Mouse (Mus musculus) midbrain, embryonic 14.5 days (tissue): Measurements from ENCODE around the gene Snx20. TPM values are rescaled to one million over a fixed set of nuclear protein-coding genes. Genes with fewer than 3 reads are reported as not detected.
A peak's percentile ranks its signal among the peaks of the same experiment; 100 is the strongest.

Source experiments
- ATAC-seq: fragments of 200-750 bp; cut with Nextera tagmentation; 2 replicates; pipeline ENCODE4 v1.8.0; 2017; ENCODE audit warnings: moderate number of reproducible peaks, moderate library complexity; ENCODE audit not compliant: low FRiP score, low TSS enrichment
- DNase-seq: peaks from one replicate; pipeline ENCODE4 v3.0.0-alpha.2; 2015
- H3K27ac ChIP-seq: fragments of 300-500 bp; sonication (generic); replicated peaks from 2 replicates; pipeline ENCODE4 v1.5.1; 2014; ENCODE audit warnings: mild to moderate bottlenecking, low read depth, low read length, moderate library complexity
- H3K27me3 ChIP-seq: fragments of 300-500 bp; sonication (generic); 2 replicates; pipeline ENCODE4 v1.6.1; 2014; ENCODE audit warnings: low read length, control low read depth, mixed read lengths; ENCODE audit not compliant: control insufficient read depth, insufficient read depth
- H3K36me3 ChIP-seq: fragments of 300-500 bp; sonication (generic); 2 replicates; pipeline ENCODE4 v1.6.1; 2014; ENCODE audit warnings: low read length, control low read depth; ENCODE audit not compliant: control insufficient read depth, insufficient read depth
- H3K4me1 ChIP-seq: fragments of 300-500 bp; sonication (generic); 2 replicates; pipeline ENCODE4 v1.6.1; 2014; ENCODE audit warnings: mild to moderate bottlenecking, antibody characterized with exemption, low read length, control low read depth; ENCODE audit not compliant: control insufficient read depth, insufficient read depth
- H3K4me2 ChIP-seq: fragments of 300-500 bp; sonication (generic); 2 replicates; pipeline ENCODE4 v1.6.1; 2014; ENCODE audit warnings: mild to moderate bottlenecking, low read length, moderate library complexity
- H3K4me3 ChIP-seq: fragments of 300-500 bp; sonication (generic); replicated peaks from 2 replicates; pipeline ENCODE4 v1.5.1; 2014; ENCODE audit warnings: low read depth, low read length
- H3K9ac ChIP-seq: fragments of 300-500 bp; sonication (generic); replicated peaks from 2 replicates; pipeline ENCODE4 v1.6.1; 2014; ENCODE audit warnings: mild to moderate bottlenecking, low read length, moderate library complexity
- H3K9me3 ChIP-seq: fragments of 300-500 bp; sonication (generic); 2 replicates; pipeline ENCODE4 v1.6.1; 2016; ENCODE audit warnings: low read length, control low read depth, mixed read lengths; ENCODE audit not compliant: control insufficient read depth
- WGBS: fragments of 180-500 bp; shearing (Covaris S2); extraction: QIAGEN DNeasy Blood & Tissue Kit; methylation state at CpG from one replicate; pipeline ENCODE4 v1.1.7; 2014; 5-methylcytosine and 5-hydroxymethylcytosine counted together
- polyA plus RNA-seq: library from polyadenylated mRNA; unstranded; fragments of >200 nt; fragmentation: Nextera tagmentation; extraction: Ambion mirVana; gene quantifications from 2 replicates; pipeline ENCODE4 v1.2.1, GENCODE M21; 2014

The Snx20 gene
- polyA plus RNA-seq, 1 experiment from 2014 or later: 1.1 TPM

GRCm38 (mm10) chr8:88604065-88605038, 31.6 kb downstream of the Snx20 start:
- H3K27me3 ChIP-seq: no peaks in the 10 kb centered on the region
- 3% methylated on average over 20 of the region's 20 CpGs for WGBS
- H3K9ac ChIP-seq: peak overlapping the region; percentile 23; the same call in 1 of the 2 replicates
- DNase-seq: peak; percentile 92
- H3K4me1 ChIP-seq: peaks cover 17% of the 10 kb centered on the region
- peak overlapping the region; percentile 55 for H3K27ac ChIP-seq
- ATAC-seq: peak; percentile 92
- peak overlapping the region; percentile 34 for H3K4me3 ChIP-seq
- H3K4me2 ChIP-seq: peak overlapping the region; percentile 61
- H3K9me3 ChIP-seq: peaks cover 4% of the 10 kb centered on the region; the same call in 1 of the 2 replicates
- no peaks in the 10 kb centered on the region for H3K36me3 ChIP-seq

- Histone ChIP-seq H3K9ac (peak overlapping the region; percentile 23; the same call in 1 of the 2 replicates), H3K4me1 (peaks cover 17% of the 10 kb centered on the region), H3K4me2 (peak overlapping the region; percentile 61), H3K27ac (peak overlapping the region; percentile 55), H3K36me3 (no peaks in the 10 kb centered on the region), H3K27me3 (no peaks in the 10 kb centered on the region), H3K4me3 (peak overlapping the region; percentile 34), H3K9me3 (peaks cover 4% of the 10 kb centered on the region; the same call in 1 of the 2 replicates)
- DNase-seq (peak; percentile 48), ATAC-seq (peak; percentile 21; the same call in 1 of the 2 replicates)
- 1% methylated on average over 10 of the region's 10 CpGs for WGBS
These were observed 32.4 kb downstream of the Snx20 start for GRCm38 (mm10) chr8:88603446-88603989.

- H3K4me2 ChIP-seq: no peak overlapping the region
- WGBS: 92% methylated on average over 7 of the region's 7 CpGs
- DNase-seq: no peak
- H3K4me1 ChIP-seq: peaks cover 8% of the 10 kb centered on the region
- H3K27me3 ChIP-seq: no peaks in the 10 kb centered on the region
- no peak overlapping the region for H3K4me3 ChIP-seq
- ATAC-seq: no peak
- H3K9me3 ChIP-seq: peaks cover 4% of the 10 kb centered on the region; the same call in 1 of the 2 replicates
- no peak overlapping the region for H3K27ac ChIP-seq
- no peak overlapping the region for H3K9ac ChIP-seq
- H3K36me3 ChIP-seq: no peaks in the 10 kb centered on the region
These were observed 36.4 kb downstream of the Snx20 start for GRCm38 (mm10) chr8:88599491-88599890.

GRCm38 (mm10) chr8:88598578-88598977, 37.4 kb downstream of the Snx20 start:
- Histone ChIP-seq H3K36me3 (no peaks in the 10 kb centered on the region), H3K27ac (no peak overlapping the region), H3K27me3 (no peaks in the 10 kb centered on the region), H3K4me2 (no peak overlapping the region), H3K9ac (no peak overlapping the region), H3K9me3 (peaks cover 4% of the 10 kb centered on the region; the same call in 1 of the 2 replicates), H3K4me3 (no peak overlapping the region), H3K4me1 (no peaks in the 10 kb centered on the region)
- WGBS: 66% methylated on average over 5 of the region's 5 CpGs
- DNase-seq: no peak
- ATAC-seq: no peak

GRCm38 (mm10) chr8:88596042-88596441, 39.9 kb downstream of the Snx20 start:
- Histone ChIP-seq H3K9me3 (no peaks in the 10 kb centered on the region), H3K4me3 (no peak overlapping the region), H3K9ac (no peak overlapping the region), H3K4me1 (no peaks in the 10 kb centered on the region), H3K36me3 (peaks cover 14% of the 10 kb centered on the region), H3K27ac (no peak overlapping the region), H3K27me3 (no peaks in the 10 kb centered on the region), H3K4me2 (no peak overlapping the region)
- DNase-seq: no peak
- 82% methylated on average over 12 of the region's 12 CpGs for WGBS
- no peak for ATAC-seq

- WGBS: 97% methylated on average over 1 of the region's 1 CpGs
These were observed 42.0 kb downstream of the Snx20 start for GRCm38 (mm10) chr8:88593947-88594346.

GRCm38 (mm10) chr8:88590226-88590625, 45.7 kb downstream of the Snx20 start:
- H3K27me3 ChIP-seq: no peaks in the 10 kb centered on the region
- 78% methylated on average over 6 of the region's 6 CpGs for WGBS
- ATAC-seq (no peak), DNase-seq (no peak)
- H3K9me3 ChIP-seq: no peaks in the 10 kb centered on the region
- H3K36me3 ChIP-seq: peaks cover 42% of the 10 kb centered on the region
- H3K27ac ChIP-seq: no peak overlapping the region
- H3K4me2 ChIP-seq: no peak overlapping the region
- H3K9ac ChIP-seq: no peak overlapping the region
- H3K4me3 ChIP-seq: no peak overlapping the region
- no peaks in the 10 kb centered on the region for H3K4me1 ChIP-seq

More at GRCm38 (mm10) chr8:88593947-88594346, 42.0 kb downstream of the Snx20 start:
- Histone ChIP-seq H3K4me3 (no peak overlapping the region), H3K9me3 (no peaks in the 10 kb centered on the region), H3K4me2 (no peak overlapping the region), H3K4me1 (no peaks in the 10 kb centered on the region), H3K9ac (no peak overlapping the region), H3K27me3 (no peaks in the 10 kb centered on the region), H3K36me3 (peaks cover 31% of the 10 kb centered on the region), H3K27ac (no peak overlapping the region)
- no peak for ATAC-seq
- DNase-seq: no peak

- H3K9me3 ChIP-seq: no peaks in the 10 kb centered on the region
- peaks cover 45% of the 10 kb centered on the region for H3K36me3 ChIP-seq
- DNase-seq (no peak), ATAC-seq (no peak)
- no peak overlapping the region for H3K27ac ChIP-seq
- H3K9ac ChIP-seq: no peak overlapping the region
- no peaks in the 10 kb centered on the region for H3K27me3 ChIP-seq
- H3K4me1 ChIP-seq: no peaks in the 10 kb centered on the region
- H3K4me3 ChIP-seq: no peak overlapping the region
- H3K4me2 ChIP-seq: no peak overlapping the region
- WGBS: 91% methylated on average over 8 of the region's 8 CpGs
These were observed 47.6 kb downstream of the Snx20 start for GRCm38 (mm10) chr8:88588205-88588889.
